9 mouse cellular contexts compared by ENCODE assay signal in genomic region chr6:112717168-112717567, GRCm38 (mm10). TPM values are rescaled to one million over a fixed set of nuclear protein-coding genes. Genes with fewer than 3 reads are reported as not detected.
DNase-seq lines count a peak whose midpoint lies in the region; ATAC-seq and TF ChIP-seq lines count a peak whose summit lies in the region.
"Had no signal": no experiment of that assay in that cellular context is flagged by ENCODE, and none has a peak within 500 bp of the region (broad histone marks: within the 10 kb centered on the region; RNA-seq: fewer than 3 reads in every experiment).

No protein-coding gene starts in this region.

- no peak overlapping the region for H3K4me2 ChIP-seq in liver, embryonic 12.5 days
- no peak overlapping the region for H3K4me2 ChIP-seq in liver, embryonic 11.5 days
- no peak overlapping the region for H3K4me2 ChIP-seq in liver, postnatal 0 days (ENCODE audit: low read depth, low read length)
- H3K4me2 ChIP-seq: lung, embryonic 15.5 days had no signal

- 0 out of 2 replicates have a peak, but pooled peaks cover 6% of the 10 kb centered on the region for H3K9me3 ChIP-seq in liver, embryonic 12.5 days (replicated peaks)
- no peaks in the 10 kb centered on the region for H3K9me3 ChIP-seq in liver, embryonic 11.5 days (ENCODE audit: control insufficient read depth, low read length)
- no peaks in the 10 kb centered on the region for H3K9me3 ChIP-seq in liver, postnatal 0 days (ENCODE audit: low read length)
- H3K9me3 ChIP-seq: lung, embryonic 15.5 days had no signal

- peak; percentile 21; the same call in 1 of the 2 replicates for ATAC-seq in liver, embryonic 12.5 days
- no peak for ATAC-seq in liver, embryonic 11.5 days (replicated peaks; ENCODE audit: low FRiP score)
- no peak for ATAC-seq in liver, postnatal 0 days

- H3K36me3 ChIP-seq in liver, embryonic 12.5 days, result no peaks in the 10 kb centered on the region
- H3K36me3 ChIP-seq in liver, embryonic 11.5 days (ENCODE audit: control insufficient read depth, insufficient read depth, low read length), result no peaks in the 10 kb centered on the region
- no peaks in the 10 kb centered on the region for H3K36me3 ChIP-seq in liver, postnatal 0 days (replicated peaks; ENCODE audit: insufficient read depth, low read length)
- H3K36me3 ChIP-seq: lung, embryonic 15.5 days had no signal

- no peaks in the 10 kb centered on the region for H3K27me3 ChIP-seq in liver, embryonic 12.5 days (replicated peaks)
- H3K27me3 ChIP-seq in liver, embryonic 11.5 days (replicated peaks; ENCODE audit: control insufficient read depth, insufficient read depth, low read length), result no peaks in the 10 kb centered on the region
- no peaks in the 10 kb centered on the region for H3K27me3 ChIP-seq in liver, postnatal 0 days (ENCODE audit: insufficient read depth, low read length)
- H3K27me3 ChIP-seq: lung, embryonic 15.5 days had no signal

- DNase-seq in adrenal gland, postnatal 10 days, result peak; percentile 33
- no peak for DNase-seq in adrenal gland, adult 18-20 months (ENCODE audit: low spot score in 2 of 2)
- DNase-seq in liver, embryonic 11.5 days (ENCODE audit: low spot score), result no peak
- DNase-seq in cerebellum, postnatal 36 days, result peak; percentile 37 to 58
- DNase-seq in liver, postnatal 0 days, result no peak
- DNase-seq in thymus, postnatal 14 days, result peak; percentile 48
- no peak for DNase-seq in spleen, adult 12 weeks (ENCODE audit: low spot score)

- 42% methylated on average over 5 of the region's 5 CpGs for WGBS in liver, embryonic 12.5 days (ENCODE audit: insufficient replicate concordance)
- 51% methylated on average over 5 of the region's 5 CpGs for WGBS in liver, embryonic 11.5 days
- WGBS in liver, postnatal 0 days (ENCODE audit: insufficient replicate concordance), result 43% methylated on average over 5 of the region's 5 CpGs

- no peak for TF ChIP-seq EP300 in liver, postnatal 0 days (IDR thresholded peaks at IDR 0.05; ENCODE audit: low read depth)

- H3K4me1 ChIP-seq in liver, embryonic 12.5 days, result no peaks in the 10 kb centered on the region
- no peaks in the 10 kb centered on the region for H3K4me1 ChIP-seq in liver, embryonic 11.5 days (replicated peaks; ENCODE audit: control insufficient read depth, insufficient read depth, low read length)
- H3K4me1 ChIP-seq in liver, postnatal 0 days (ENCODE audit: insufficient read depth), result 0 out of 2 replicates have a peak, but pooled peaks cover 2% of the 10 kb centered on the region
- H3K4me1 ChIP-seq: lung, embryonic 15.5 days had no signal

- H3K27ac ChIP-seq in liver, embryonic 12.5 days, result no peak overlapping the region
- no peak overlapping the region for H3K27ac ChIP-seq in liver, embryonic 11.5 days (ENCODE audit: low read depth, low read length)
- no peak overlapping the region for H3K27ac ChIP-seq in liver, postnatal 0 days (ENCODE audit: low read depth)
- H3K27ac ChIP-seq: lung, embryonic 15.5 days had no signal

- no peak overlapping the region for H3K9ac ChIP-seq in liver, embryonic 12.5 days
- no peak overlapping the region for H3K9ac ChIP-seq in liver, embryonic 11.5 days (ENCODE audit: low read depth, low read length)
- H3K9ac ChIP-seq in liver, postnatal 0 days (replicated peaks), result no peak overlapping the region
- H3K9ac ChIP-seq: lung, embryonic 15.5 days had no signal

- peak; percentile 65 for TF ChIP-seq CTCF in liver, postnatal 0 days (IDR thresholded peaks at IDR 0.05; ENCODE audit: low read depth)

- H3K4me3 ChIP-seq in liver, embryonic 12.5 days, result no peak overlapping the region
- no peak overlapping the region for H3K4me3 ChIP-seq in liver, embryonic 11.5 days (ENCODE audit: low read depth, low read length)
- no peak overlapping the region for H3K4me3 ChIP-seq in liver, postnatal 0 days (ENCODE audit: low read depth, low read length)
- H3K4me3 ChIP-seq: lung, embryonic 15.5 days had no signal

RNA-seq across cellular contexts. Expression of gene Rad18, which starts 20.7 kb away (rescaled TPM):
- 10 to 100 TPM in 1 of 2 experiments, 1 to 10 TPM in 1; 9.7 to 10.1 TPM for total RNA-seq in adrenal gland, postnatal 10 days (2021)
- total RNA-seq in adrenal gland, adult 18-20 months (2021), result 1 to 10 TPM; 4.0 to 6.1 TPM
- 39.8 and 41.8 TPM in 2 replicates for polyA plus RNA-seq in liver, embryonic 12.5 days (2016; fragmentation: Nextera tagmentation; extraction: Ambion mirVana)
- polyA plus RNA-seq in liver, embryonic 11.5 days (2014; fragmentation: Nextera tagmentation; extraction: Ambion mirVana), result 47.6 and 48.9 TPM in 2 replicates
- polyA plus RNA-seq in liver, postnatal 0 days (2015; fragmentation: Nextera tagmentation; extraction: Ambion mirVana), result 11.8 and 14.4 TPM in 2 replicates

Comparison
In these comparisons a context has a peak if more than half of its experiments do, and no peak if none do; other contexts are left out.
1. DNase-seq: peak in adrenal gland, postnatal 10 days (single experiment), cerebellum, postnatal 36 days (2 of 2) and thymus, postnatal 14 days (single experiment); none in adrenal gland, adult 18-20 months (0 of 2), liver, embryonic 11.5 days (single experiment), liver, postnatal 0 days (single experiment) and spleen, adult 12 weeks (single experiment).